ENCODE assay signal across 9 mouse cellular contexts in the genomic region with DNA sequence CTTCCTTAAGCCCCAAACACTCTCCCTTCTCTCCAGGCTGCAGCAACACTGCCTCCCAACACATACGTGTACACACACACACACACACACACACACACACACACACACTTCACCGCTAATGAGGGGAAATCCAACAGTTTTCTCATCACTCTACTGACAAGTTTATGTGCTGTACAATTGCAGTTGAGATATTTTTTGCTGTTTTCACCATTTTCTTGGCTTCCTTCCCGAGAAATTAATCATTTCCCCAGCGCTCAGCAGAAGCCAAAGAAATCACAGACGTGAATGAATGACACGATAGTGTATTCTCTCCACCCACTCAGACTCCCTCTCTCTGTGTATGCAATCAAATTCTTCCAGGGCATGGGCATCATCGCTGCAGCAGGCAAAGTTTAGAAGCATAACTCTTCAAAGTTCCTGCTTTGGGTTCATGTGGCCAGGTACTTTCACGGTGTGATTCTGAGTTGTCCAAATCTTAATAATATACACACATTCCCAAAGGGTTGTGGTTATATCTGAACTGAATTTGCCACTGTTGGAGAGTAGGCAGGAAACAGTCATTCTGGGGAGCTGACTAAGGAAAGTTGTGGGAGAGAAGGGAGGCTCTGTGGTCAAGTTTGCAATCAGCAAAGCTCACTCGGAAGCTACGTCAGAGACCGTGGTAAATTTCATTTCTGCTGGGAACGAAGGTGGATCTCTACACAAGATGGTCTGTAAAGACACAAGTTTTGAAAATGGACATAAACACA.
DNase-seq lines count a peak whose midpoint lies in the region; ATAC-seq and TF ChIP-seq lines count a peak whose summit lies in the region.
"Had no signal": no experiment of that assay in that cellular context is flagged by ENCODE, and none has a peak within 500 bp of the region (broad histone marks: within the 10 kb centered on the region; RNA-seq: fewer than 3 reads in every experiment).

No protein-coding gene starts in this region.

- peak; percentile 72 for DNase-seq in forebrain, embryonic 14.5 days (ENCODE audit: low spot score)
- no peak for DNase-seq in forebrain, embryonic 11.5 days (ENCODE audit: low spot score)
- DNase-seq in 3T3-L1 (ENCODE audit: low read depth, low spot score) = peak; percentile 90
- DNase-seq in heart, postnatal 0 days (ENCODE audit: low spot score) = peak; percentile 15
- peak; percentile 25 to 28 for DNase-seq in left cerebral cortex, adult 18-20 months (ENCODE audit: low spot score in 2 of 2)
- no peak for DNase-seq in embryo, embryonic 10 days (ENCODE audit: low spot score)
- DNase-seq in retina, postnatal 1 day = no peak
- no peak for DNase-seq in cerebellum, adult 9-11 months

- no peaks in the 10 kb centered on the region for H3K4me1 ChIP-seq in forebrain, embryonic 14.5 days (ENCODE audit: control insufficient read depth, insufficient read depth, low read length)
- no peaks in the 10 kb centered on the region for H3K4me1 ChIP-seq in forebrain, embryonic 11.5 days (replicated peaks; ENCODE audit: control insufficient read depth, insufficient read depth, low read length)
- no peaks in the 10 kb centered on the region for H3K4me1 ChIP-seq in heart, postnatal 0 days (ENCODE audit: control insufficient read depth, insufficient read depth)

- no peak for TF ChIP-seq CTCF in heart, postnatal 0 days (IDR thresholded peaks at IDR 0.05; ENCODE audit: low read depth)

- no peaks in the 10 kb centered on the region for H3K27me3 ChIP-seq in forebrain, embryonic 14.5 days (replicated peaks; ENCODE audit: control insufficient read depth, insufficient read depth, low read length)
- no peaks in the 10 kb centered on the region for H3K27me3 ChIP-seq in forebrain, embryonic 11.5 days (ENCODE audit: control insufficient read depth, insufficient read depth, low read length)
- no peaks in the 10 kb centered on the region for H3K27me3 ChIP-seq in heart, postnatal 0 days (ENCODE audit: control insufficient read depth, insufficient read depth, low read length)
- H3K27me3 ChIP-seq: CH12.LX had no signal

- no peaks in the 10 kb centered on the region for H3K9me3 ChIP-seq in forebrain, embryonic 14.5 days (replicated peaks; ENCODE audit: control insufficient read depth, low read length)
- H3K9me3 ChIP-seq in forebrain, embryonic 11.5 days (ENCODE audit: control insufficient read depth, low read length) = no peaks in the 10 kb centered on the region
- H3K9me3 ChIP-seq in heart, postnatal 0 days (replicated peaks; ENCODE audit: control insufficient read depth, low read length) = no peaks in the 10 kb centered on the region

- peak; percentile 66; the same call in 1 of the 2 replicates for ATAC-seq in forebrain, embryonic 14.5 days
- ATAC-seq in forebrain, embryonic 11.5 days (replicated peaks; ENCODE audit: low FRiP score) = no peak
- ATAC-seq in heart, postnatal 0 days (ENCODE audit: insufficient read depth, low read depth) = no peak

- 84% methylated on average over 12 of the region's 12 CpGs for WGBS in forebrain, embryonic 14.5 days
- 95% methylated on average over 12 of the region's 12 CpGs for WGBS in forebrain, embryonic 11.5 days
- 61% methylated on average over 12 of the region's 12 CpGs for WGBS in heart, postnatal 0 days

- H3K4me2 ChIP-seq in forebrain, embryonic 14.5 days (ENCODE audit: low read length) = no peak overlapping the region
- no peak overlapping the region for H3K4me2 ChIP-seq in forebrain, embryonic 11.5 days (ENCODE audit: low read depth, low read length, severe bottlenecking)
- H3K4me2 ChIP-seq in heart, postnatal 0 days (ENCODE audit: low read depth, low read length) = no peak overlapping the region

- H3K9ac ChIP-seq in forebrain, embryonic 14.5 days (ENCODE audit: low read length) = no peak overlapping the region
- H3K9ac ChIP-seq in forebrain, embryonic 11.5 days (ENCODE audit: low read length) = no peak overlapping the region
- H3K9ac ChIP-seq in heart, postnatal 0 days (replicated peaks; ENCODE audit: low read depth, low read length) = no peak overlapping the region

- no peak overlapping the region for H3K27ac ChIP-seq in forebrain, embryonic 14.5 days (ENCODE audit: low read depth, low read length)
- H3K27ac ChIP-seq in forebrain, embryonic 11.5 days (ENCODE audit: low read depth, low read length) = no peak overlapping the region
- 0 out of 2 replicates have a peak overlapping the region, but pooled peaks have one; percentile 9 for H3K27ac ChIP-seq in heart, postnatal 0 days (ENCODE audit: low read depth)

- H3K4me3 ChIP-seq in forebrain, embryonic 14.5 days (ENCODE audit: low read depth, low read length) = no peak overlapping the region
- no peak overlapping the region for H3K4me3 ChIP-seq in forebrain, embryonic 11.5 days (ENCODE audit: low read depth, low read length)
- no peak overlapping the region for H3K4me3 ChIP-seq in heart, postnatal 0 days (ENCODE audit: low read depth, low read length)

- TF ChIP-seq EP300 in heart, postnatal 0 days (IDR thresholded peaks at IDR 0.05; ENCODE audit: low read depth) = no peak

- no peaks in the 10 kb centered on the region for H3K36me3 ChIP-seq in forebrain, embryonic 14.5 days (ENCODE audit: control insufficient read depth, insufficient read depth, low read length)
- H3K36me3 ChIP-seq in forebrain, embryonic 11.5 days (ENCODE audit: control insufficient read depth, insufficient read depth, low read length) = no peaks in the 10 kb centered on the region
- no peaks in the 10 kb centered on the region; the same call in 1 of the 2 replicates for H3K36me3 ChIP-seq in heart, postnatal 0 days (replicated peaks; ENCODE audit: control insufficient read depth, insufficient read depth, low read length)

Comparison
In these comparisons a context has a peak if more than half of its experiments do, and no peak if none do; other contexts are left out.
1. DNase-seq: peak in forebrain, embryonic 14.5 days (single experiment), 3T3-L1 (single experiment), heart, postnatal 0 days (single experiment) and left cerebral cortex, adult 18-20 months (2 of 2); none in forebrain, embryonic 11.5 days (single experiment), embryo, embryonic 10 days (single experiment), retina, postnatal 1 day (single experiment) and cerebellum, adult 9-11 months (single experiment).